Mouse (Mus musculus): Measurements from ENCODE around the gene Csnka2ip. TPM values are rescaled to one million over a fixed set of nuclear protein-coding genes. Genes with fewer than 3 reads are reported as not detected.

Csnka2ip gene
- total and polyA plus RNA-seq, 3 experiments: not detected

DNA sequence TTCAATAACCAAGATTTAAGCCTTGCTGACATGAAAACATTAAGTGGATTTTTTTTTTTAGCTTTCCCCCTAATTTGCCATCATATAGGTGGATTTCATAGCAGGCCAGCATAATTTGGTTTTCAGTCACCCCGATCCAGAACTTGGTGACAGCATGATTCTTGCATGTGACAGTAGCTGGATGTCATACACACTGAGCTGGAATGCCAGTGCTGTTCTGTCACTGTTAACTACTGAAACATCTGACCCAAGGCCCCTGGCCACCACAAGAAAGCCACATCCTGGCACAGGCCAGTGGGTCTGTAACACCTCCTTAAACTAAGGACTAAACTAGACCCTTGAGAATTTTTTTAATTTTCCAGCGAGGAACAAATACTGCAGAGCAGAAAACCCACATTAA lies 15.4 kb downstream of the Csnka2ip start:
- Histone ChIP-seq H3K9ac (ENCODE audit: control insufficient read depth, low read depth, low read length, poor library complexity, severe bottlenecking) (no peak overlapping the region), H3K36me3 (ENCODE audit: control insufficient read depth in 1 of 2, insufficient read depth in 2 of 2, low read length in 2 of 2) (no peaks in the 10 kb centered on the region), H3K4me3 (ENCODE audit: control insufficient read depth in 1 of 2, insufficient read depth in 1 of 2, low read depth in 2 of 2, low read length in 2 of 2) (no peak overlapping the region), H3K27me3 (ENCODE audit: control insufficient read depth in 1 of 2, insufficient read depth in 2 of 2, low read length in 2 of 2) (no peaks in the 10 kb centered on the region), H3K79me2 (ENCODE audit: control insufficient read depth, insufficient read depth, low read length, poor library complexity) (no peaks in the 10 kb centered on the region), H3K27ac (ENCODE audit: control insufficient read depth, low read depth, low read length) (no peak overlapping the region), H3K4me1 (ENCODE audit: control insufficient read depth in 1 of 2, insufficient read depth in 2 of 2, low read length in 2 of 2) (no peaks in the 10 kb centered on the region), H3K9me3 (replicated peaks; ENCODE audit: insufficient read depth, low read length) (no peaks in the 10 kb centered on the region; the same call in 1 of the 2 replicates)
- no peak for TF ChIP-seq MYB (IDR thresholded peaks at IDR 0.05; ENCODE audit: low read depth, low read length)
- TF ChIP-seq ZKSCAN1 (IDR thresholded peaks at IDR 0.05; ENCODE audit: low read depth, low read length): no peak
- TF ChIP-seq KAT2A (conservative IDR thresholded peaks at IDR 0.05; ENCODE audit: low read depth, low read length): no peak
- no peak for DNase-seq (ENCODE audit: low read depth, low spot score)

DNA sequence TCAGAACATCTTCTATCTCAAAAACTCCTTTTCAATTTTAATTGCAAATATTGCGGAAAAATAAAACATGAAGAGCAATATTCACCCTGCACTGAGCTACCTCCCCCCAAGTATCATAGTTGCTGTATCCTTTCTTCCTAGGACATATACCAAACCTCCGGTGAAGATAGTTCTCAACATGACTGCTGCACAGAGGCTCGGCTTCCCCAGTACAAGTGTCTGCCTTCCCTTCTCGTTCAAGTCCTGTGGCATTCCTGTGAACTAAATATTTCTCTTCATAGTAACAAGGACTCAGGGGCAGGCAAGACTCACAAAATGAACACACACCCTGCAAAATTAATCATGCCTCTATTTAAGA lies 16.0 kb downstream of the Csnka2ip start:
- DNase-seq (ENCODE audit: low read depth, low spot score): no peak
- H3K9me3 ChIP-seq (replicated peaks; ENCODE audit: insufficient read depth, low read length): no peaks in the 10 kb centered on the region; the same call in 1 of the 2 replicates
- no peaks in the 10 kb centered on the region for H3K4me1 ChIP-seq (ENCODE audit: control insufficient read depth in 1 of 2, insufficient read depth in 2 of 2, low read length in 2 of 2)
- H3K36me3 ChIP-seq (ENCODE audit: control insufficient read depth in 1 of 2, insufficient read depth in 2 of 2, low read length in 2 of 2): no peaks in the 10 kb centered on the region
- no peak overlapping the region for H3K9ac ChIP-seq (ENCODE audit: control insufficient read depth, low read depth, low read length, poor library complexity, severe bottlenecking)
- no peaks in the 10 kb centered on the region for H3K79me2 ChIP-seq (ENCODE audit: control insufficient read depth, insufficient read depth, low read length, poor library complexity)
- H3K4me3 ChIP-seq (ENCODE audit: control insufficient read depth in 1 of 2, insufficient read depth in 1 of 2, low read depth in 2 of 2, low read length in 2 of 2): no peak overlapping the region
- H3K27ac ChIP-seq (ENCODE audit: control insufficient read depth, low read depth, low read length): no peak overlapping the region
- no peaks in the 10 kb centered on the region for H3K27me3 ChIP-seq (ENCODE audit: control insufficient read depth in 1 of 2, insufficient read depth in 2 of 2, low read length in 2 of 2)
- TF ChIP-seq MYB (IDR thresholded peaks at IDR 0.05; ENCODE audit: low read depth, low read length) (no peak), HCFC1 (IDR thresholded peaks at IDR 0.05; ENCODE audit: low read depth, low read length) (no peak), MAZ (IDR thresholded peaks at IDR 0.05; ENCODE audit: low read depth, low read length) (no peak), TBP (IDR thresholded peaks at IDR 0.05; ENCODE audit: low read depth, low read length) (no peak), MXI1 (IDR thresholded peaks at IDR 0.05; ENCODE audit: low read depth, low read length) (no peak), MEF2A (IDR thresholded peaks at IDR 0.05; ENCODE audit: extremely low read depth, insufficient replicate concordance, low read depth, low read length, poor library complexity, severe bottlenecking) (no peak)

- no peaks in the 10 kb centered on the region for H3K36me3 ChIP-seq (ENCODE audit: control insufficient read depth in 1 of 2, insufficient read depth in 2 of 2, low read length in 2 of 2)
- H3K79me2 ChIP-seq (ENCODE audit: control insufficient read depth, insufficient read depth, low read length, poor library complexity): no peaks in the 10 kb centered on the region
- DNase-seq (ENCODE audit: low read depth, low spot score): no peak
- no peaks in the 10 kb centered on the region for H3K27me3 ChIP-seq (ENCODE audit: control insufficient read depth in 1 of 2, insufficient read depth in 2 of 2, low read length in 2 of 2)
- no peaks in the 10 kb centered on the region for H3K4me1 ChIP-seq (ENCODE audit: control insufficient read depth in 1 of 2, insufficient read depth in 2 of 2, low read length in 2 of 2)
- no peak overlapping the region for H3K27ac ChIP-seq (ENCODE audit: control insufficient read depth, low read depth, low read length)
- TF ChIP-seq NELFE (IDR thresholded peaks at IDR 0.05; ENCODE audit: low read depth, low read length) (no peak), POLR2A (IDR thresholded peaks at IDR 0.05; ENCODE audit: control insufficient read depth in 1 of 2, insufficient read depth in 1 of 2, low read depth in 1 of 2, low read length in 2 of 2, poor library complexity in 1 of 2) (no peak), EP300 (IDR thresholded peaks at IDR 0.05; ENCODE audit: low read depth in 1 of 2, low read length in 2 of 2) (no peak), MYC (IDR thresholded peaks at IDR 0.05; ENCODE audit: low read depth, low read length) (no peak), TBP (IDR thresholded peaks at IDR 0.05; ENCODE audit: low read depth, low read length) (no peak), ZMIZ1 (IDR thresholded peaks at IDR 0.05; ENCODE audit: low read depth, low read length) (no peak), TAL1 (IDR thresholded peaks at IDR 0.05; ENCODE audit: low read length) (no peak), MAX (IDR thresholded peaks at IDR 0.05; ENCODE audit: low read length) (no peak), GATA1 (IDR thresholded peaks at IDR 0.05; ENCODE audit: low read depth, low read length) (no peak), KAT2A (conservative IDR thresholded peaks at IDR 0.05; ENCODE audit: low read depth, low read length) (no peak), E2F4 (IDR thresholded peaks at IDR 0.05; ENCODE audit: borderline replicate concordance, low read depth, low read length) (no peak), USF2 (IDR thresholded peaks at IDR 0.05; ENCODE audit: borderline replicate concordance in 1 of 2, insufficient read depth in 1 of 2, low read depth in 1 of 2, low read length in 2 of 2) (no peak), CHD1 (IDR thresholded peaks at IDR 0.05; ENCODE audit: low read depth, low read length) (no peak), ELF1 (IDR thresholded peaks at IDR 0.05; ENCODE audit: low read depth, low read length) (no peak), CHD2 (IDR thresholded peaks at IDR 0.05; ENCODE audit: low read length) (no peak), UBTF (IDR thresholded peaks at IDR 0.05; ENCODE audit: borderline replicate concordance, insufficient read depth, low read depth, low read length) (no peak), MXI1 (IDR thresholded peaks at IDR 0.05; ENCODE audit: low read depth, low read length) (no peak), MAZ (IDR thresholded peaks at IDR 0.05; ENCODE audit: low read depth, low read length) (no peak), RAD21 (IDR thresholded peaks at IDR 0.05; ENCODE audit: low read depth, low read length) (no peak), JUND (IDR thresholded peaks at IDR 0.05; ENCODE audit: low read depth, low read length) (no peak)
- H3K9ac ChIP-seq (ENCODE audit: control insufficient read depth, low read depth, low read length, poor library complexity, severe bottlenecking): no peak overlapping the region
- no peaks in the 10 kb centered on the region; the same call in 1 of the 2 replicates for H3K9me3 ChIP-seq (replicated peaks; ENCODE audit: insufficient read depth, low read length)
- no peak overlapping the region for H3K4me3 ChIP-seq (ENCODE audit: control insufficient read depth in 1 of 2, insufficient read depth in 1 of 2, low read depth in 2 of 2, low read length in 2 of 2)
These were observed 16.5 kb downstream of the Csnka2ip start for GRCm38 (mm10) chr16:64585599-64586261.

All from MEL (cell line).